Mouse (Mus musculus) stomach, postnatal 0 days (tissue): ENCODE results near the gene Poc1a.

Experiments used
- CTCF ChIP-seq: IDR thresholded peaks from 2 replicates; pipeline ENCODE4 v1.5.1; 2016; ENCODE audit warnings: antibody characterized with exemption, low read depth, mild to moderate bottlenecking, moderate library complexity
- EP300 ChIP-seq: optimal IDR thresholded peaks from 2 replicates; pipeline ENCODE3; 2016; ENCODE audit warnings: antibody characterized with exemption

- TF ChIP-seq EP300 (no peak), CTCF (no peak)
Measured at GRCm38 (mm10) chr9:106353779-106354178, 72.9 kb downstream of the Poc1a start.
